Mouse (Mus musculus): Measurements from ENCODE around the gene Aldh6a1. TPM values are rescaled to one million over a fixed set of nuclear protein-coding genes. Genes with fewer than 3 reads are reported as not detected.

Aldh6a1 gene
- total RNA-seq, 2 experiments from 2014 or later = 4.4 to 13.8 TPM

DNA sequence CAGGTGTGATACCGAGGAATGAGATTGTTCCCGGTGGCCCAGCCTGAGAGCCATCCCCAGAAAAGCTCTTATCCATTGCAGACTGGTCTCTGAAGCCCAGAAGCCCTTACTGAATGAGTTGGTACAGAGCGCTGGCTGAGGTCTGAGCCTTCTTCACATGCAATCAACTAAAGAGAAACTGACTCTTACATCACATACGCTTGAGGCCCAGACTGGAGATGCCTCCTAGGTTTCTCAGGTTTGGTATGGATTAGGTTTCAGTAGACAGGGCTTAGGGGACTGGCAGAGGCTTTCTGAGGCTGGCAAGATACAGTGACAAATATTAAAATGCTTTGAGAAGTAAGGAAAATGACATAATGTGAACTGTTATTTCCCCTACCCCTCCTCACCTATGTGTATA, 65.4 kb downstream of the Aldh6a1 start:
- ATAC-seq (replicated peaks; ENCODE audit: low FRiP score, poor library complexity, severe bottlenecking) = no peak

DNA sequence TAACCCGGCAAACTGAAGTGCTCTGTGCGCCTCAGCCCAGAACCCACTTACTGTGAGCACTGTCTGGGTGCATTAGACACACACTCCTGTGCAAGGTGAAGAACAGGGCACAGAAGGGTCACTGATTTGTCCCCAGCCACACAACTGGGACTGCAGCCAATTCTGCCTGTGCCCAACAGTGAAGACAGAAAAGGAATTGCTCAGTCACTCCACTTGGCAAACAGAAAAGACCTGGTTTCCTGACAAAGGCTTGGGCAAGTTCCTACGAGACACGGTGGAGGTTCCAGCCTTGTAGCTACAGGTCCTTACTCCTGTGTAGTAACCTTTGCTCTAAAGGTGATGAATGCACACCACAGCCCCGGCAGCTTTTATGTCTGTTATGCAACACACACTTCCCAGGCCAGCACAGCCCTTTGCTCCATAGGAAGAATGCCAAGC, 66.1 kb downstream of the Aldh6a1 start:
- ATAC-seq (replicated peaks; ENCODE audit: low FRiP score, poor library complexity, severe bottlenecking) = no peak

DNA sequence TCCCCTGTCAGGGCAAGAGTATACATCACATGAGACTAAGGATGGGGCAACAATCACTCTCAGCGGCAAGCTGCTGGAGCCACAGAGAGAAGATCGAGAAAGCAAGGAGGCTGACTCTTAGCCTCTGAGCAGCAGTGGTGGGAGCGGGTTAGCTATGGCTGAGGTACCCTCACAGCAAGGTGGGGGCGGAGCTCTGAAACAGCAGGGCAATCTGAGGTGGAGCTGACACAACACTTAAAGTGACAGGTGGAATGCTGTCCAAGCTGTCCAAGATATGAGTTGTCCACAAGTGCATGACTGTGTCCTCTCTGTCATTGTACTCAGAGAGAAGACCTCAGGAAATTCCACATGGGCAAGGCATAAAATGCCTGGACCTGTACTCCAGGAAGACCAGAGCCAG, 68.4 kb downstream of the Aldh6a1 start:
- no peak for ATAC-seq (replicated peaks; ENCODE audit: low FRiP score, poor library complexity, severe bottlenecking)

Other genes starting within 250 kb of the Aldh6a1 start
- gene Elmsan1, start 232.1 kb downstream of the Aldh6a1 start, total RNA-seq (2015; ENCODE audit: low replicate concordance) = 5.4 and 12.7 TPM in 2 replicates
- 8.0 and 11.4 TPM in 2 replicates for gene Elmsan1, start 232.1 kb downstream of the Aldh6a1 start, total RNA-seq (2017; ENCODE audit: low replicate concordance)
- gene Ptgr2, start 165.8 kb downstream of the Aldh6a1 start, total RNA-seq (2015; ENCODE audit: low replicate concordance) = 8.8 and 19.0 TPM in 2 replicates
- gene Ptgr2, start 165.8 kb downstream of the Aldh6a1 start, total RNA-seq (2017; ENCODE audit: low replicate concordance) = 7.5 and 14.4 TPM in 2 replicates
- 20.2 and 28.4 TPM in 2 replicates for gene Zfp410, start 134.2 kb downstream of the Aldh6a1 start, total RNA-seq (2015; ENCODE audit: low replicate concordance)
- 25.0 and 32.6 TPM in 2 replicates for gene Zfp410, start 134.2 kb downstream of the Aldh6a1 start, total RNA-seq (2017; ENCODE audit: low replicate concordance)
- gene Coq6, start 89.3 kb downstream of the Aldh6a1 start, total RNA-seq (2015; ENCODE audit: low replicate concordance) = 2.7 TPM in 1 of 2 replicates, not detected in the other
- 0.70 TPM in 1 of 2 replicates, not detected in the other for gene Coq6, start 89.3 kb downstream of the Aldh6a1 start, total RNA-seq (2017; ENCODE audit: low replicate concordance)
- not detected in 2 replicates for gene Fam161b, start 89.2 kb downstream of the Aldh6a1 start, total RNA-seq (2015; ENCODE audit: low replicate concordance)
- gene Fam161b, start 89.2 kb downstream of the Aldh6a1 start, total RNA-seq (2017; ENCODE audit: low replicate concordance) = 0.14 and 0.43 TPM in 2 replicates
- gene Entpd5, start 42.0 kb downstream of the Aldh6a1 start, total RNA-seq (2015; ENCODE audit: low replicate concordance) = 5.0 and 5.2 TPM in 2 replicates
- 4.9 and 6.3 TPM in 2 replicates for gene Entpd5, start 42.0 kb downstream of the Aldh6a1 start, total RNA-seq (2017; ENCODE audit: low replicate concordance)
- gene Bbof1, start 41.9 kb downstream of the Aldh6a1 start, total RNA-seq (2015; ENCODE audit: low replicate concordance) = not detected in 2 replicates
- gene Bbof1, start 41.9 kb downstream of the Aldh6a1 start, total RNA-seq (2017; ENCODE audit: low replicate concordance) = 0.26 and 0.84 TPM in 2 replicates
- gene Rnf113a2, start 33.8 kb downstream of the Aldh6a1 start, total RNA-seq (2015; ENCODE audit: low replicate concordance) = 8.5 and 17.3 TPM in 2 replicates
- gene Rnf113a2, start 33.8 kb downstream of the Aldh6a1 start, total RNA-seq (2017; ENCODE audit: low replicate concordance) = 7.1 and 17.7 TPM in 2 replicates
- 29.0 and 38.0 TPM in 2 replicates for gene Lin52, start 418 bp upstream of the Aldh6a1 start, total RNA-seq (2015; ENCODE audit: low replicate concordance)
- 11.7 and 16.3 TPM in 2 replicates for gene Lin52, start 418 bp upstream of the Aldh6a1 start, total RNA-seq (2017; ENCODE audit: low replicate concordance)
- gene Vsx2, start 118.8 kb upstream of the Aldh6a1 start, total RNA-seq (2015; ENCODE audit: low replicate concordance) = not detected in 2 replicates
- gene Vsx2, start 118.8 kb upstream of the Aldh6a1 start, total RNA-seq (2017; ENCODE audit: low replicate concordance) = not detected in 2 replicates
- gene Abcd4, start 166.4 kb upstream of the Aldh6a1 start, total RNA-seq (2015; ENCODE audit: low replicate concordance) = 0.38 and 2.3 TPM in 2 replicates
- gene Abcd4, start 166.4 kb upstream of the Aldh6a1 start, total RNA-seq (2017; ENCODE audit: low replicate concordance) = 0.77 and 2.0 TPM in 2 replicates
- gene Vrtn, start 190.0 kb upstream of the Aldh6a1 start, total RNA-seq (2015; ENCODE audit: low replicate concordance) = not detected in 2 replicates
- not detected in 2 replicates for gene Vrtn, start 190.0 kb upstream of the Aldh6a1 start, total RNA-seq (2017; ENCODE audit: low replicate concordance)
- gene Syndig1l, start 247.8 kb upstream of the Aldh6a1 start, total RNA-seq (2015; ENCODE audit: low replicate concordance) = 1.3 TPM in 1 of 2 replicates, not detected in the other
- not detected in 2 replicates for gene Syndig1l, start 247.8 kb upstream of the Aldh6a1 start, total RNA-seq (2017; ENCODE audit: low replicate concordance)

All from erythroblast, adult 5-6 weeks (primary cell).